Mouse (Mus musculus) forebrain, postnatal 0 days (tissue): Measurements from ENCODE around the gene Klrg1. TPM values are rescaled to one million over a fixed set of nuclear protein-coding genes. Genes with fewer than 3 reads are reported as not detected.

ENCODE experiments used
- ATAC-seq: fragments of 200-750 bp; cut with Nextera tagmentation; 2 replicates; pipeline ENCODE4 v1.8.0; 2017; ENCODE audit warnings: mild to moderate bottlenecking, moderate library complexity
- DNase-seq: peaks from one replicate; pipeline ENCODE4 v3.0.0-alpha.2; 2015
- H3K27ac ChIP-seq: fragments of 300-500 bp; sonication (generic); 2 replicates; pipeline ENCODE4 v1.5.1; 2014; ENCODE audit warnings: low read depth, mild to moderate bottlenecking, antibody characterized with exemption, low read length, moderate library complexity, mixed read lengths
- H3K27me3 ChIP-seq: fragments of 300-500 bp; sonication (generic); 2 replicates; pipeline ENCODE4 v1.6.1; 2014; ENCODE audit warnings: mild to moderate bottlenecking, low read length, mixed read lengths; ENCODE audit not compliant: insufficient read depth
- H3K36me3 ChIP-seq: fragments of 300-500 bp; sonication (generic); 2 replicates; pipeline ENCODE4 v1.6.1; 2014; ENCODE audit warnings: mild to moderate bottlenecking, moderate library complexity; ENCODE audit not compliant: insufficient read depth
- H3K4me1 ChIP-seq: fragments of 300-500 bp; sonication (generic); 2 replicates; pipeline ENCODE4 v1.6.1; 2014; ENCODE audit warnings: antibody characterized with exemption; ENCODE audit not compliant: insufficient read depth
- H3K4me2 ChIP-seq: fragments of 300-500 bp; sonication (generic); 2 replicates; pipeline ENCODE4 v1.6.1; 2014; ENCODE audit warnings: low read depth, mild to moderate bottlenecking, moderate library complexity
- H3K4me3 ChIP-seq: fragments of 300-500 bp; sonication (generic); 2 replicates; pipeline ENCODE4 v1.5.1; 2014; ENCODE audit warnings: low read depth, low read length, mixed read lengths
- H3K9ac ChIP-seq: fragments of 300-500 bp; sonication (generic); 2 replicates; pipeline ENCODE4 v1.6.1; 2014; ENCODE audit warnings: mild to moderate bottlenecking
- H3K9me3 ChIP-seq: fragments of 300-500 bp; sonication (generic); 2 replicates; pipeline ENCODE4 v1.6.1; 2016; ENCODE audit warnings: low read length
- CTCF ChIP-seq: sonication (generic); IDR thresholded peaks from 2 replicates; pipeline ENCODE4 v1.5.1; 2016; ENCODE audit warnings: antibody characterized with exemption, control low read depth, low read depth
- WGBS: fragments of 180-500 bp; shearing (Covaris S2); extraction: QIAGEN DNeasy Blood & Tissue Kit; methylation state at CpG from one replicate; pipeline ENCODE4 v1.1.7; 2014; 5-methylcytosine and 5-hydroxymethylcytosine counted together
- polyA plus RNA-seq: library from polyadenylated mRNA; unstranded; fragments of >200 nt; fragmentation: Nextera tagmentation; extraction: Ambion mirVana; gene quantifications from 2 replicates; pipeline ENCODE4 v1.2.1, GENCODE M21; 2015
- total RNA-seq: library from RNA; depleted of rRNA; stranded (reverse); fragments of >200 nt; gene quantifications from 2 replicates; pipeline ENCODE4 v1.2.3, GENCODE M21; 2014; rRNA removed

Klrg1 gene
- 0.15 and 2.7 TPM in 2 replicates for total RNA-seq
- 0.91 and 1.1 TPM in 2 replicates for polyA plus RNA-seq

- no peak within 1 kb of the TSS for H3K4me3 ChIP-seq
- ATAC-seq (no peak), DNase-seq (no peak)
- no peak within 1 kb of the TSS for H3K9ac ChIP-seq
- WGBS: 88% methylated on average over 6 of the region's 6 CpGs
- no peaks in the 10 kb centered on the region for H3K4me1 ChIP-seq
- H3K27me3 ChIP-seq: no peaks in the 10 kb centered on the region
- H3K27ac ChIP-seq: no peak within 1 kb of the TSS
- no peak within 1 kb of the TSS for H3K4me2 ChIP-seq
- no peaks in the 10 kb centered on the region for H3K36me3 ChIP-seq
- no peak for TF ChIP-seq CTCF
- no peaks in the 10 kb centered on the region for H3K9me3 ChIP-seq
These were observed at the start of gene Klrg1 for GRCm38 (mm10) chr6:122282782-122283181. TSS of gene Klrg1 (minus strand) at chr6:122282882.

- H3K36me3 ChIP-seq: peaks cover 64% of the 10 kb centered on the region
- WGBS: 96% methylated on average over 6 of the region's 6 CpGs
These were observed 42.8 kb upstream of the Klrg1 start for GRCm38 (mm10) chr6:122325361-122325975.

GRCm38 (mm10) chr6:122318726-122319125 lies 36.0 kb upstream of the Klrg1 start:
- Histone ChIP-seq H3K27ac (no peak overlapping the region), H3K9ac (no peak overlapping the region), H3K9me3 (no peaks in the 10 kb centered on the region), H3K4me3 (no peak overlapping the region), H3K36me3 (peaks cover 93% of the 10 kb centered on the region), H3K4me1 (no peaks in the 10 kb centered on the region), H3K27me3 (no peaks in the 10 kb centered on the region), H3K4me2 (no peak overlapping the region)
- DNase-seq (no peak), ATAC-seq (no peak)
- 97% methylated on average over 1 of the region's 1 CpGs for WGBS
- no peak for TF ChIP-seq CTCF

More at GRCm38 (mm10) chr6:122325361-122325975, 42.8 kb upstream of the Klrg1 start:
- TF ChIP-seq CTCF: no peak
- Histone ChIP-seq H3K4me1 (no peaks in the 10 kb centered on the region), H3K27ac (no peak overlapping the region), H3K27me3 (no peaks in the 10 kb centered on the region), H3K4me2 (no peak overlapping the region), H3K9ac (no peak overlapping the region), H3K9me3 (no peaks in the 10 kb centered on the region), H3K4me3 (no peak overlapping the region)
- ATAC-seq: no peak
- DNase-seq: no peak

GRCm38 (mm10) chr6:122310187-122310820 lies 27.6 kb upstream of the Klrg1 start:
- H3K27ac ChIP-seq: no peak overlapping the region
- TF ChIP-seq CTCF: no peak
- DNase-seq (no peak), ATAC-seq (no peak)
- H3K9me3 ChIP-seq: no peaks in the 10 kb centered on the region
- H3K4me2 ChIP-seq: peak overlapping the region; percentile 84; the same call in 1 of the 2 replicates
- peaks cover 11% of the 10 kb centered on the region for H3K4me1 ChIP-seq
- H3K36me3 ChIP-seq: peaks cover 28% of the 10 kb centered on the region
- no peak overlapping the region; the same call in 1 of the 2 replicates for H3K4me3 ChIP-seq
- no peak overlapping the region for H3K9ac ChIP-seq
- no peaks in the 10 kb centered on the region for H3K27me3 ChIP-seq
- 81% methylated on average over 5 of the region's 5 CpGs for WGBS

GRCm38 (mm10) chr6:122309446-122309960 lies 26.8 kb upstream of the Klrg1 start:
- ATAC-seq (no peak), DNase-seq (no peak)
- Histone ChIP-seq H3K36me3 (peaks cover 21% of the 10 kb centered on the region), H3K27ac (peak overlapping the region; percentile 66), H3K9me3 (no peaks in the 10 kb centered on the region), H3K27me3 (no peaks in the 10 kb centered on the region), H3K4me1 (peaks cover 11% of the 10 kb centered on the region), H3K4me2 (peak overlapping the region; percentile 84), H3K4me3 (peak overlapping the region; percentile 79), H3K9ac (peak overlapping the region; percentile 79)
- WGBS: 13% methylated on average over 11 of the region's 11 CpGs
- no peak for TF ChIP-seq CTCF

GRCm38 (mm10) chr6:122308505-122309393 lies 26.1 kb upstream of the Klrg1 start, which contains the start of gene M6pr:
TSS of gene M6pr (plus strand) at chr6:122308720.
- peak; percentile 98 for ATAC-seq
- WGBS: under 1% methylated on average over 49 of the region's 49 CpGs
- H3K9me3 ChIP-seq: no peaks in the 10 kb centered on the region

More at GRCm38 (mm10) chr6:122308505-122309393, 26.1 kb upstream of the Klrg1 start, which contains the start of gene M6pr:
- DNase-seq: peak; percentile 99
- peak within 1 kb of the TSS; percentile 79 for H3K9ac ChIP-seq
- peak within 1 kb of the TSS; percentile 84 for H3K4me2 ChIP-seq
- peaks cover 13% of the 10 kb centered on the region for H3K36me3 ChIP-seq
- H3K27ac ChIP-seq: peak within 1 kb of the TSS; percentile 66
- peak within 1 kb of the TSS; percentile 79 for H3K4me3 ChIP-seq
- peaks cover 11% of the 10 kb centered on the region for H3K4me1 ChIP-seq
- TF ChIP-seq CTCF: peak; percentile 93
- H3K27me3 ChIP-seq: no peaks in the 10 kb centered on the region
